Mouse (Mus musculus) testis, adult 2 months (tissue): ENCODE measurements around the gene Ifitm1.

Source experiments
- CTCF ChIP-seq: fragments of 200-500 bp; IDR thresholded peaks from 2 replicates; pipeline ENCODE4 v1.5.1; 2012; ENCODE audit warnings: low read depth, mild to moderate bottlenecking, inconsistent platforms, low read length, moderate library complexity; ENCODE audit not compliant: control insufficient read depth, insufficient read depth, insufficient replicate concordance
- POLR2A ChIP-seq: fragments of 200-500 bp; IDR thresholded peaks from 2 replicates; pipeline ENCODE4 v1.6.1; 2012; ENCODE audit warnings: low read depth, mild to moderate bottlenecking, inconsistent platforms, low read length, moderate library complexity; ENCODE audit not compliant: control insufficient read depth

DNA sequence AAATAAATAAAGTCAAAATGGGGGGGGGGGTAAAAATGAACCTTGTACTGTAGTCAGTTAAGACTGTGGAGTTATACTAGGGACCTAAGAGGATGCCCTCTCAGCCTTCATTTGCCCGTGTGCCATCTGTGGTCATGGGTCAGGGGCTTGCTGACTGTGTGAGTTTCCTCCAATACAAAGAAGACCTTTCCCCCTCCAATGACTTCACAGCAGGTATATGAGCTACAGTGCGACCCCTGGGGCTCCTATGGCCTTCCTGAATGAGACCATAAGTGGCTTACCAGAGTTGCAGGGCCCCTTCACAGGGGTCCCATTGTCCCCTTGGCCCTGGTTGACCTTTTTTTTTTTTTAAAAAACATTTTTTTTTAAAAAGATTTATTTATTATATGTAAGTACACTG lies 5.6 kb upstream of the Ifitm1 start:
- no peak for TF ChIP-seq CTCF
- no peak for TF ChIP-seq POLR2A
